9 mouse cellular contexts compared by ENCODE assay signal in genomic region chr6:85187340-85188211, GRCm38 (mm10). TPM values are rescaled to one million over a fixed set of nuclear protein-coding genes. Genes with fewer than 3 reads are reported as not detected.
DNase-seq lines count a peak whose midpoint lies in the region; TF ChIP-seq lines count a peak whose summit lies in the region.
"Had no signal": no experiment of that assay in that cellular context is flagged by ENCODE, and none has a peak within 500 bp of the region (broad histone marks: within the 10 kb centered on the region; RNA-seq: fewer than 3 reads in every experiment).

TSS of gene Emx1 (plus strand) at chr6:85187438.

- peak; percentile 45 for DNase-seq in adrenal gland, adult 2 months
- no peak for DNase-seq in adrenal gland, adult 8-10 months
- peak; percentile 76 for DNase-seq in hindbrain, embryonic 10.5 days (ENCODE audit: low spot score)
- peak in 1 of 2 experiments; percentile 54 for DNase-seq in layer of hippocampus, adult 8-10 months (ENCODE audit: low spot score in 2 of 2)
- peak; percentile 31 for DNase-seq in lung, adult 2 months
- DNase-seq in right cerebral cortex, adult 18-20 months: peak; percentile 79
- no peak for DNase-seq in B cell, adult 2 months

- no peaks in the 10 kb centered on the region for H3K36me3 ChIP-seq in hindbrain, embryonic 10.5 days

- TF ChIP-seq POLR2A in cortical plate, adult 2 months (IDR thresholded peaks at IDR 0.05; ENCODE audit: extremely low read depth, insufficient read depth, low read length): peak; percentile 60; the same call in 1 of the 2 replicates
- TF ChIP-seq POLR2A in lung, adult 2 months (IDR thresholded peaks at IDR 0.05; ENCODE audit: borderline replicate concordance, extremely low read depth, low read depth, low read length): no peak

- H3K4me1 ChIP-seq in cortical plate, adult 2 months (ENCODE audit: control insufficient read depth, insufficient read depth, low read length): no peaks in the 10 kb centered on the region
- H3K4me1 ChIP-seq in hindbrain, embryonic 10.5 days (replicated peaks): peaks cover 49% of the 10 kb centered on the region
- H3K4me1 ChIP-seq in lung, adult 2 months (ENCODE audit: control insufficient read depth, insufficient read depth, low read length): peaks cover 3% of the 10 kb centered on the region; the same call in 1 of the 2 replicates

- no peaks in the 10 kb centered on the region for H3K9me3 ChIP-seq in hindbrain, embryonic 10.5 days

- under 1% methylated on average over 81 of the region's 81 CpGs for WGBS in hindbrain, embryonic 10.5 days
- WGBS in lung, adult 2 months: 1% methylated on average over 78 of the region's 81 CpGs

- peaks cover 98% of the 10 kb centered on the region for H3K27me3 ChIP-seq in hindbrain, embryonic 10.5 days (ENCODE audit: insufficient read depth, poor library complexity, severe bottlenecking)

- peak within 1 kb of the TSS; percentile 88 for H3K27ac ChIP-seq in cortical plate, adult 2 months (ENCODE audit: insufficient read depth, low read length)
- peak within 1 kb of the TSS; percentile 70 for H3K27ac ChIP-seq in hindbrain, embryonic 10.5 days

- TF ChIP-seq CTCF in cortical plate, adult 2 months (IDR thresholded peaks at IDR 0.05; ENCODE audit: extremely low read depth, insufficient read depth, low read length): no peak
- no peak for TF ChIP-seq CTCF in lung, adult 2 months (IDR thresholded peaks at IDR 0.05; ENCODE audit: insufficient read depth, low read length)

- H3K4me3 ChIP-seq in cortical plate, adult 2 months (ENCODE audit: insufficient read depth, low read length): peak within 1 kb of the TSS; percentile 77
- peak within 1 kb of the TSS; percentile 57 for H3K4me3 ChIP-seq in hindbrain, embryonic 10.5 days
- no peak within 1 kb of the TSS for H3K4me3 ChIP-seq in lung, adult 2 months (replicated peaks; ENCODE audit: extremely low read depth, low read depth, low read length)

RNA-seq across cellular contexts. Expression of gene Emx1, which starts in this region (rescaled TPM):
- not detected for total RNA-seq in adrenal gland, adult 2 months (2021)
- not detected in 2 replicates for polyA plus RNA-seq in adrenal gland, adult 2 months (2012; rRNA removed)
- total RNA-seq in adrenal gland, adult 8-10 months (2022): not detected
- 46.4 and 51.2 TPM in 2 replicates for polyA plus RNA-seq in cortical plate, adult 2 months (2012; rRNA removed)
- 0.52 and 1.0 TPM in 2 replicates for polyA plus RNA-seq in hindbrain, embryonic 10.5 days (2016; fragmentation: Nextera tagmentation; extraction: Ambion mirVana)
- 10 to 100 TPM; 15.0 to 22.5 (median 17.5) TPM for total RNA-seq in layer of hippocampus, adult 8-10 months (2022)
- polyA plus RNA-seq in lung, adult 2 months (2012; rRNA removed): not detected in 2 replicates
- total RNA-seq: common myeloid progenitor, adult 5-6 weeks had no signal

Comparison
In these comparisons a context has a peak if more than half of its experiments do, and no peak if none do; other contexts are left out.
1. RNA of gene Emx1 (total RNA-seq): 15.0 to 22.5 TPM in layer of hippocampus, adult 8-10 months; not detected in adrenal gland, adult 2 months and not detected in adrenal gland, adult 8-10 months; every median in the first group is over 10 times any median in the second.
2. RNA of gene Emx1 (polyA plus RNA-seq): 46.4 to 51.2 TPM in cortical plate, adult 2 months; 0.52 to 1.0 TPM in hindbrain, embryonic 10.5 days, not detected in adrenal gland, adult 2 months and not detected in lung, adult 2 months; every median in the first group is over 10 times any median in the second.
3. Peak in DNase-seq in adrenal gland, adult 2 months; RNA of the gene not detected or under 1 TPM.
4. Peak in DNase-seq in lung, adult 2 months; RNA of the gene not detected or under 1 TPM.
5. DNase-seq: peak in hindbrain, embryonic 10.5 days (single experiment) and right cerebral cortex, adult 18-20 months (single experiment); none in adrenal gland, adult 8-10 months (single experiment) and B cell, adult 2 months (0 of 2).